Mouse (Mus musculus): ENCODE measurements around the gene Prok1.

DNA sequence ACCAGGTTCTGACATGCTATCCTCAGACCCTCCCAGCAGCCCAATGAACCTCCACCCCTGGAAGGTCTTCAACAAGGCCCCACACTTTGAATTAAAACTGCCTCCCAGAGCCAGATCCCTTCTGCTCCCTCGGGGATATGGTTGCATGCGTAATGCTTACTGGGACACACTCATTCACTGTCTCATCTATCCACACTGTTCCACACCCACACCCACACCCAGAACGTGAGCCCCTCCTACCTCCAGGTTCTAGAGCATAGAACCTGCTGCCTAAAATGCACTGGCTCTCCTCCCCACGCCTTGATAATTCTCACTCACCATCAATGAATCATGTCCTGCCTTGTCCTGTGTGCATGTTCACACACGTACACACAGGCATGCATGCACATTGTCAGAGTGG, 24.9 kb downstream of the Prok1 start:
- no peak for TF ChIP-seq GATA1 (IDR thresholded peaks at IDR 0.05; ENCODE audit: borderline replicate concordance, low read length)
- no peak for TF ChIP-seq FLI1 (IDR thresholded peaks at IDR 0.05; ENCODE audit: low read length)

All from megakaryocyte, embryonic 14.5 days (primary cell).